Mouse (Mus musculus) stomach, postnatal 0 days (tissue): ENCODE data around the gene Pdyn.

Source experiments
- CTCF ChIP-seq: IDR thresholded peaks from 2 replicates; pipeline ENCODE4 v1.5.1; 2016; ENCODE audit warnings: antibody characterized with exemption, low read depth, mild to moderate bottlenecking, moderate library complexity
- EP300 ChIP-seq: optimal IDR thresholded peaks from 2 replicates; pipeline ENCODE3; 2016; ENCODE audit warnings: antibody characterized with exemption

- TF ChIP-seq CTCF: no peak
- no peak for TF ChIP-seq EP300
Observed at GRCm38 (mm10) chr2:129654233-129654950, 45.3 kb downstream of the Pdyn start.
